Mouse (Mus musculus): ENCODE measurements around the gene Atp2a1. TPM values are rescaled to one million over a fixed set of nuclear protein-coding genes. Genes with fewer than 3 reads are reported as not detected.

The Atp2a1 gene
- 90.2 and 93.8 TPM in 2 replicates for polyA plus RNA-seq (2015; fragmentation: Nextera tagmentation; extraction: Ambion mirVana)

- peak within 1 kb of the TSS; percentile 21 for H3K4me2 ChIP-seq (replicated peaks)
- H3K9me3 ChIP-seq: no peaks in the 10 kb centered on the region
- peaks cover 40% of the 10 kb centered on the region for H3K4me1 ChIP-seq
- ATAC-seq (ENCODE audit: low FRiP score, low read depth): no peak
- H3K36me3 ChIP-seq: peaks cover 21% of the 10 kb centered on the region
- WGBS: 38% methylated on average over 5 of the region's 5 CpGs
- H3K27me3 ChIP-seq: no peaks in the 10 kb centered on the region
- H3K27ac ChIP-seq: peak within 1 kb of the TSS; percentile 52; the same call in 1 of the 2 replicates
- H3K9ac ChIP-seq: peak within 1 kb of the TSS; percentile 43
- peak within 1 kb of the TSS; percentile 3; the same call in 1 of the 2 replicates for H3K4me3 ChIP-seq
These were observed at the start of gene Atp2a1 for GRCm38 (mm10) chr7:126463004-126463403. Gene Atp2a1 (minus strand): TSS chr7:126463108.

- 75% methylated on average over 3 of the region's 3 CpGs for whole genome bisulfite sequencing
- H3K27ac ChIP-seq: no peak overlapping the region
These were observed 48.4 kb upstream of the Atp2a1 start for GRCm38 (mm10) chr7:126511287-126511686.

GRCm38 (mm10) chr7:126507126-126507778 is 44.3 kb upstream of the Atp2a1 start:
- Histone ChIP-seq H3K4me3 (no peak overlapping the region), H3K4me1 (peaks cover 12% of the 10 kb centered on the region), H3K36me3 (no peaks in the 10 kb centered on the region), H3K9ac (no peak overlapping the region), H3K27me3 (no peaks in the 10 kb centered on the region), H3K27ac (no peak overlapping the region), H3K9me3 (no peaks in the 10 kb centered on the region), H3K4me2 (replicated peaks) (no peak overlapping the region)
- no peak for ATAC-seq (ENCODE audit: low FRiP score, low read depth)
- WGBS: 84% methylated on average over 8 of the region's 8 CpGs

More at GRCm38 (mm10) chr7:126511287-126511686, 48.4 kb upstream of the Atp2a1 start:
- Histone ChIP-seq H3K36me3 (no peaks in the 10 kb centered on the region), H3K27me3 (no peaks in the 10 kb centered on the region), H3K9ac (no peak overlapping the region), H3K4me3 (no peak overlapping the region), H3K9me3 (no peaks in the 10 kb centered on the region), H3K4me1 (no peaks in the 10 kb centered on the region), H3K4me2 (replicated peaks) (no peak overlapping the region)
- no peak for ATAC-seq (ENCODE audit: low FRiP score, low read depth)

GRCm38 (mm10) chr7:126504913-126505312 is 42.0 kb upstream of the Atp2a1 start:
- H3K27ac ChIP-seq: no peak overlapping the region
- H3K4me2 ChIP-seq (replicated peaks): no peak overlapping the region
- H3K9ac ChIP-seq: no peak overlapping the region
- H3K36me3 ChIP-seq: peaks cover 14% of the 10 kb centered on the region
- ATAC-seq (ENCODE audit: low FRiP score, low read depth): no peak
- H3K9me3 ChIP-seq: no peaks in the 10 kb centered on the region
- no peaks in the 10 kb centered on the region for H3K27me3 ChIP-seq
- H3K4me3 ChIP-seq: no peak overlapping the region
- H3K4me1 ChIP-seq: peaks cover 24% of the 10 kb centered on the region
- WGBS: 78% methylated on average over 2 of the region's 2 CpGs

GRCm38 (mm10) chr7:126503273-126503878 is 40.5 kb upstream of the Atp2a1 start, which contains the start of gene Atxn2l:
Gene Atxn2l (minus strand): TSS chr7:126503437.
- Histone ChIP-seq H3K4me1 (peaks cover 24% of the 10 kb centered on the region), H3K27me3 (no peaks in the 10 kb centered on the region), H3K36me3 (peaks cover 29% of the 10 kb centered on the region), H3K4me2 (replicated peaks) (peak within 1 kb of the TSS; percentile 85), H3K9me3 (no peaks in the 10 kb centered on the region), H3K4me3 (peak within 1 kb of the TSS; percentile 85), H3K27ac (peak within 1 kb of the TSS; percentile 99), H3K9ac (peak within 1 kb of the TSS; percentile 99)
- ATAC-seq (ENCODE audit: low FRiP score, low read depth): peak; percentile 88
- WGBS: under 1% methylated on average over 64 of the region's 72 CpGs

GRCm38 (mm10) chr7:126502751-126503150 is 39.8 kb upstream of the Atp2a1 start:
- no peaks in the 10 kb centered on the region for H3K9me3 ChIP-seq
- H3K9ac ChIP-seq: peak overlapping the region; percentile 99
- no peak for ATAC-seq (ENCODE audit: low FRiP score, low read depth)
- WGBS: under 1% methylated on average over 38 of the region's 40 CpGs
- peaks cover 24% of the 10 kb centered on the region for H3K4me1 ChIP-seq
- peaks cover 36% of the 10 kb centered on the region for H3K36me3 ChIP-seq
- no peaks in the 10 kb centered on the region for H3K27me3 ChIP-seq
- H3K4me2 ChIP-seq (replicated peaks): peak overlapping the region; percentile 49
- H3K27ac ChIP-seq: peak overlapping the region; percentile 99
- peak overlapping the region; percentile 85 for H3K4me3 ChIP-seq

GRCm38 (mm10) chr7:126502023-126502741 is 39.3 kb upstream of the Atp2a1 start:
- Histone ChIP-seq H3K9ac (peak overlapping the region; percentile 99), H3K36me3 (peaks cover 41% of the 10 kb centered on the region), H3K9me3 (no peaks in the 10 kb centered on the region), H3K4me3 (peak overlapping the region; percentile 85), H3K4me1 (peaks cover 24% of the 10 kb centered on the region), H3K27me3 (no peaks in the 10 kb centered on the region), H3K4me2 (replicated peaks) (peak overlapping the region; percentile 85), H3K27ac (peak overlapping the region; percentile 99)
- WGBS: under 1% methylated on average over 42 of the region's 57 CpGs
- peak; percentile 89 for ATAC-seq (ENCODE audit: low FRiP score, low read depth)

- H3K9ac ChIP-seq: peak overlapping the region; percentile 99
- 6% methylated on average over 9 of the region's 9 CpGs for WGBS
- H3K4me2 ChIP-seq (replicated peaks): peak overlapping the region; percentile 85
- H3K4me3 ChIP-seq: peak overlapping the region; percentile 85
- no peaks in the 10 kb centered on the region for H3K27me3 ChIP-seq
- ATAC-seq (ENCODE audit: low FRiP score, low read depth): no peak
- H3K4me1 ChIP-seq: peaks cover 24% of the 10 kb centered on the region
- no peaks in the 10 kb centered on the region for H3K9me3 ChIP-seq
- peaks cover 47% of the 10 kb centered on the region for H3K36me3 ChIP-seq
- H3K27ac ChIP-seq: peak overlapping the region; percentile 99
These were observed 38.7 kb upstream of the Atp2a1 start for GRCm38 (mm10) chr7:126501684-126502022.

GRCm38 (mm10) chr7:126499416-126499815 is 36.5 kb upstream of the Atp2a1 start:
- H3K9ac ChIP-seq: no peak overlapping the region
- peaks cover 69% of the 10 kb centered on the region for H3K36me3 ChIP-seq
- no peaks in the 10 kb centered on the region for H3K9me3 ChIP-seq
- H3K4me1 ChIP-seq: peaks cover 19% of the 10 kb centered on the region
- H3K27me3 ChIP-seq: no peaks in the 10 kb centered on the region
- H3K4me2 ChIP-seq (replicated peaks): no peak overlapping the region
- no peak for ATAC-seq (ENCODE audit: low FRiP score, low read depth)
- H3K27ac ChIP-seq: no peak overlapping the region
- 91% methylated on average over 7 of the region's 7 CpGs for WGBS
- H3K4me3 ChIP-seq: no peak overlapping the region

GRCm38 (mm10) chr7:126497966-126498365 is 35.1 kb upstream of the Atp2a1 start:
- H3K4me3 ChIP-seq: no peak overlapping the region
- no peaks in the 10 kb centered on the region for H3K9me3 ChIP-seq
- peaks cover 84% of the 10 kb centered on the region for H3K36me3 ChIP-seq
- no peak overlapping the region for H3K4me2 ChIP-seq (replicated peaks)
- H3K27ac ChIP-seq: no peak overlapping the region
- peaks cover 12% of the 10 kb centered on the region for H3K4me1 ChIP-seq
- no peak overlapping the region for H3K9ac ChIP-seq
- 91% methylated on average over 12 of the region's 12 CpGs for WGBS
- ATAC-seq (ENCODE audit: low FRiP score, low read depth): no peak
- no peaks in the 10 kb centered on the region for H3K27me3 ChIP-seq

GRCm38 (mm10) chr7:126496475-126496874 is 33.6 kb upstream of the Atp2a1 start:
- 86% methylated on average over 5 of the region's 5 CpGs for WGBS
- no peaks in the 10 kb centered on the region for H3K9me3 ChIP-seq
- peaks cover 10% of the 10 kb centered on the region for H3K4me1 ChIP-seq
- H3K27me3 ChIP-seq: no peaks in the 10 kb centered on the region
- H3K36me3 ChIP-seq: peaks cover 97% of the 10 kb centered on the region
- no peak for ATAC-seq (ENCODE audit: low FRiP score, low read depth)
- no peak overlapping the region for H3K9ac ChIP-seq
- no peak overlapping the region for H3K27ac ChIP-seq
- no peak overlapping the region for H3K4me3 ChIP-seq
- H3K4me2 ChIP-seq (replicated peaks): no peak overlapping the region

- no peaks in the 10 kb centered on the region for H3K27me3 ChIP-seq
- no peak for ATAC-seq (ENCODE audit: low FRiP score, low read depth)
These were observed 31.2 kb upstream of the Atp2a1 start for GRCm38 (mm10) chr7:126494120-126494519.

More at GRCm38 (mm10) chr7:126494120-126494519, 31.2 kb upstream of the Atp2a1 start:
- H3K4me3 ChIP-seq: no peak overlapping the region
- H3K4me1 ChIP-seq: no peaks in the 10 kb centered on the region
- 87% methylated on average over 6 of the region's 6 CpGs for WGBS
- no peak overlapping the region for H3K4me2 ChIP-seq (replicated peaks)
- no peaks in the 10 kb centered on the region for H3K9me3 ChIP-seq
- H3K27ac ChIP-seq: no peak overlapping the region
- H3K9ac ChIP-seq: no peak overlapping the region; the same call in 1 of the 2 replicates
- peaks cover 96% of the 10 kb centered on the region for H3K36me3 ChIP-seq

Data from limb, embryonic 13.5 days (tissue).